Mouse (Mus musculus) cerebellum, adult 11-12 months (tissue): ENCODE measurements around the gene Apoa1.

Experiments
- DNase-seq: peaks from one replicate; pipeline ENCODE4 v3.0.0; 2022

The Apoa1 gene

DNA sequence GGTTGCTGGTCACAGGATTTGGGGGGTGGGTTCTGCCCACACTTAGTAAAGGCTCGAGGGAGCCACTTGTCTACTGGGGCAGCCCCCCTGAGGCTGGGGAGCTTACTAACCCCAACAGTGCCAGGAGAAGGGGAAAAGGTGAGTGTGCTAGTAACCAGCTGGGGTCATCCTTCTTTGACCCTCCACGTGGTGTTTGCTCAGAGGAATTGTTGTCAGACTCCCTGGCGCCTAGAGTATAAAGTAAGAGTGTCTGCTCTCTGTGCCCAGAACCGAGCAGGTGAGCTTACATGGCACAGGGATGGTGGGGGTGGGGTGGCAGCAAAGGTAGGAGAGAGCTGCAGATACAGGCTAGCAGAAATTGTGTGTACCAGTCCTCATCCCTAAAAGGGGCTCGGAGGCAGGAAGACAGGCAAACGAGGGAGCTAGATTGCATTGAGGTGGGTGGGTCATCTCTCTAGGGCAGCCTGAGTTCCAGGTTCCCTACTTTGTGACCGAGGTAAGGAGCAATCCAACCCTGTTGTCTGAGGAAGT is 40.0 kb downstream of the Apoa1 start, which contains the start of gene Apoa5:
Gene Apoa5 (plus strand): TSS at position 291 of the 531 bp plus-strand sequence.
- DNase-seq, result no peak

DNA sequence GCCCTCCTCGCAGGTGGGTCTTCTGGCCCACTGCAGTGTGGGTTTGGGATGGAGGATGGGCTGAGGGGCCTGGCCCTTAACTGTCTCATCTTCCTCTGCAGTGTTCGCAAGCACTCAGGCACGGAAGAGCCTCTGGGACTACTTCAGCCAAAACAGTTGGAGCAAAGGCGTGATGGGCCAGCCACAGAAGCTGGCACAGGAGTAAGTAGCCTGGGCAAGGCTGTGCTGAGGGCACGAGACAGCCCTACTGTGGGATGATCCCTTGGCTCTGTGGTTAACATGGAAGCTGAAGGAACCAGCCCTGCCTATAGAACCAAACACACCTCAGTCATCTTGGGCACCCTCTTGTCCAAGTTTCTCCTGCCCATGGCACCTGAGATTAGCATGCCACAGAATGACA is 40.7 kb downstream of the Apoa1 start:
- DNase-seq, result no peak

- DNase-seq, result no peak
Measured at GRCm38 (mm10) chr9:46270782-46271181, 42.4 kb downstream of the Apoa1 start.

DNA sequence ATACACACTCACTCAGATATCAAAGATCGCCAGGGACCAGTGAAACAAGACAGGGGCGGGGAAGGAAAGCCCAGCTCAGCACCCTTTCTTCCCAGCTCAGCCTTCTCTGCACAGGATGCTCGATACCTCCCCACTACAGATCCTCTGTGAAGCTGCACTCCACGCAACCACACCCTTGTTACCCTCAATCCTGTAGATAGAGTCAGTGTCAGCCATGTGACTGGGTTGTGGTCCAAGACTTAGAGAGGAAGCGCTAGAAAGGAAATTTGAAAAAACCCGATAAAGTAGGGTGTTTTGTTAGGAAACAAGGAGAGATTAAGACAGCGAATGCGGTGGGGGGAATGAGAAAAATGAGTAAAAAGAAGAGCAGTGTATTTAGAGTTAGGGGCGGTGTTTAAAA is 43.7 kb downstream of the Apoa1 start:
- DNase-seq, result no peak

GRCm38 (mm10) chr9:46272677-46273454 is 44.5 kb downstream of the Apoa1 start, which contains the start of gene Zpr1:
Gene Zpr1 (plus strand): TSS chr9:46273064.
- peak; percentile 88 for DNase-seq

DNA sequence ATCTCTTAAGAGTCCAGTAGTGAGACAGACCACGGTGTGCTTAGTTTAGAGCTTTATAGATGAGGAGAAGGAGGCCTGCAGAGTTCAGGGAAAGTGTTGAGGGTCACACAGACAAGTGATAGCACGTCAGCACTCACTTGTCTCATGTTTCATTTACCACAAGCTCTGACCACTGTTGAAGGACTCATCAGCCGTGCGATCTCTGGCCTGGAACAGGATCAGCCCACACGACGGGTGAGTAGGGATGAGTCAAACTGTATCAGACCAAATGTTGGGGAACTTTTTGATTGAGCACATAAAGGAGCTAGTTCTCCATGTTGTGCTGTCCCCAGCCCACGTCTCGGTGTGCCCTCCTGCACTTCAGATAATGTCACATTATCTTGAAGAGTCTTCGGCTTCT is 46.1 kb downstream of the Apoa1 start:
- DNase-seq, result no peak
